Mouse (Mus musculus) lung, postnatal 4 days (tissue): ENCODE data around the gene Golph3l.
A peak's percentile ranks its signal among the peaks of the same experiment; 100 is the strongest.
"Not testable (repeated sequence)": the region's sequence is repeated elsewhere in the genome, so short reads cannot be mapped to it uniquely, and the experiment has no call there.

Source experiments
- DNase-seq, 2 experiments: peaks; one replicate each; pipeline ENCODE4 v3.0.0; 2021

Gene Golph3l

DNA sequence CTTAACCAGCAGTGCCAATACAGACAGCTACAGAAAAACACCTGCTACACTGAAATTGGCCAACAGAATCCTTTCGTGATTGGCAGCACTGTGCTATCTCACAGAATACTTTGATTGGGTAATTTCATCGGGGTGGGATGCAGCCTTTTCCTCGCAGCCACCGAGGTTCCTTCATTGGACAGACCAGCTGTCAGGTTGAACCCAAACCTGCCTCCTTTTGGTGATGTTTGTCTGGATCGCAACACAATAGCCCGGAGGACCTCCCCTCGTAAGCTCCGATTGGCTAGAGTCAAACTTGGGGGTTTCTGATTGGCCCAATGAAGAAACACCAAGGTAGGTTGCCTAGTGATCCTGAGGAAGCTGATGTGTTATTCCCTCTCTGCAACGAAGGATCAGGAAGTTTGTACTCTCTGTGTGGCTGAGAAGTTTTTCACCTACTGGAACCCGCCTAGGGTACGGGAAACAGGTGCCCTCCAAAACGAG lies at the start of gene Golph3l:
TSS of gene Golph3l (plus strand) at position 331 of the 483 bp plus-strand sequence.
- DNase-seq, result peak; percentile 95 to 96

DNA sequence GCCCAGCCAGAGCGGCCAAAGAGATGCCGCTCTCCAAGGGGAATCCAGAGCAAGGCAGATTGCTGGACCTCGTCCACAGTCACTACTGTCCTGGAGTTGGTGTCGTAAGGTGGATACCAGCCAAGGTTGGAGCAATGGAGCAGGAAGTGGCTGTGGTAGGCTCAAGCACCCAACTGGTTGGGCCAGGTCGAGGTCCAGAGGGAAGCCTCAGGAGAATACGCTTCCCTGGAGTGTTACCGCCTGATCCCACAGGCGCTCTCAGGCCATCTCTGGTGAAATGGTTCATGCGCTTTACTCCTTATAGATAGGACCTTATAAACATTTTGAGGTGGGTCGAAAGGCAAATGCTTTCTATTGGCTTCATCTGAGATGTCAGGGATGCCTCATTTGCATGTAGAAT lies 49.8 kb upstream of the Golph3l start:
- DNase-seq, result no peak

DNA sequence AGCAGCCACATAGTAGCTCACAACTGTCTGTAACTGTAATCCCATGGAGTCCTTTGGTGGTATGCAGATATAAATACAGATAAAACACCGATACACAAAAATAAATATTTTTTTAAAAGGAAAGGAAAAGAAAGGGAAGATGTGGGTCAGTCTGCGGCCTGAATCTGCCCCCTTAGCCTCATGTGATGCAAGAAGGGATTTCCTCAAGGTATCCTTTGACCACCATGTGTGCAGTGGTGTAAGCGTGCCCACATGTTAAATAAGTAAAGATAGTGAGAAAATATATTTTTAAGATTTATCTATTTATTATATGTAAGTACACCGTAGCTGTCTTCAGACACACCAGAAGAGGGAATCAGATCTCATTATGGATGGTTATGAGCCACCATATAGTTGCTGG lies 48.9 kb upstream of the Golph3l start:
- DNase-seq, result no peak

DNA sequence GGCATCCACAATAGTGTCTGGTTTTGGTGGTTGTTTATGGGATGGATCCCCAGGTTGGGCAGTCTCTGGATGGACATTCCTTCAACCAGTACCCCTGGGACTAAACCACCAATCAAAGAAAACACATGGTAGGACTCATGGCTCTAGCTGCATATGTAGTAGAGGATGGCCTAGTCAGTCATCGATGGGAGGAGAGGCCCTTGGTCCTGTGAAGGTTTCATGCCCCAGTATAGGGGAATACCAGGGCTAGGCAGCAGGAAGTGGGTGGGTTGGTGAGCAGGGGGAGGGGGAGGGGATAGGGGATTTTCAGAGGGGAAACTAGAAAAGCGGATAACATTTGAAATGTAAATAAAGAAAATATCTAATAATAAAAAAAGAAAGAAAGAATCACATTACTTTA lies 47.5 kb upstream of the Golph3l start:
- DNase-seq, result not testable (repeated sequence)

DNA sequence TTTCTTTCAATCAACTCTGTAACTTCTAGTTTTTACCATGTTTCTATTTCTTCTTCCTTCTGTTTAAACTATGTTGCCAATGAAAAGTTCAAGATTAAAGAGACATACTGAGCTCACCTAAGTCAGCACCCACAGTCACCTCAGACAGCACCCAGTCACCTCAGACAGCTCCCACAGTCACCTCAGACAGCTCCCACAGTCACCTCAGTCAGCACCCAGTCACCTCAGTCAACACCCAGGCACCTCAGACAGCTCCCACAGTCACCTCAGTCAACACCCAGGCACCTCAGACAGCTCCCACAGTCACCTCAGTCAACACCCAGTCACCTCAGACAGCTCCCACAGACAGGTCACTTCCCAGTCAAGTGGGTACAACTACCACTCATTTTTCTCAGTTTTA lies 46.6 kb upstream of the Golph3l start:
- DNase-seq, result no peak

DNA sequence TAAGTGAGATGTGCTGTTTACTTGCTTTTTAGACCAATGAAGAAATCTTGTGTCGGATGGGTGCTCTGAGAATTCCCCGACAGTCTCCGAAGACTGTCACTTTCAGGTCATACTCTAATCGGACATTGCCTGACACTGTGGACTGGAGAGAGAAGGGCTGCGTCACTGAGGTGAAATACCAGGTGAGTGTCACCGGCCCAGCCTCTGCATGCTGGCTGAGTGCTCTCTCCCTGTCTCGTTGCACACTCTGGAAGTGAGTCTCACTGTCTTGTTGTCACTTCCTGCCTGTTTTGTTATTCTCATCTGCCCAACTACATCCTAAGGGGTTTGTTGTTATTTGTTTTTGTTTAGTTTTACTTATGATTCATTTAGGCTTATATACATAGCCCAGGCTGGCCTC lies 45.8 kb upstream of the Golph3l start:
- no peak for DNase-seq

DNA sequence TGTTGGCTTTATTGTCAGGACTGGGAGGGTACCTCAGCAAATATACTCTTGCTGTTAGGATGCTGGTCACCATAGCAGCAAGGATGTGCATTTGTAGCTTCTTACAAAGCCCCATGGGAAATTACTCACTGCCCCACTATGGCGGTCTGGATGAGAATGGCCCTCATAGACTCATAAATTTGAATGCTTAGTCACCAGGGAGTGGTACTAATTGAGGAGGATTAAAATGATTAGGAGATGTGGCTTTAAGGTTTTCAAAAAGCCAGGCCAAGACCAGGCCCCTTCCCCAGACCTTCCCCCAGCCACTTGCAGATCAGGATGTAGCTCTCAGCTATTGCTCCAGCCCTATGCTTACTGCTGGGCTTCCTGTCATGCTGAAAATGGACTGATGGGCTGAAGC lies 38.6 kb upstream of the Golph3l start:
- DNase-seq, result no peak

DNA sequence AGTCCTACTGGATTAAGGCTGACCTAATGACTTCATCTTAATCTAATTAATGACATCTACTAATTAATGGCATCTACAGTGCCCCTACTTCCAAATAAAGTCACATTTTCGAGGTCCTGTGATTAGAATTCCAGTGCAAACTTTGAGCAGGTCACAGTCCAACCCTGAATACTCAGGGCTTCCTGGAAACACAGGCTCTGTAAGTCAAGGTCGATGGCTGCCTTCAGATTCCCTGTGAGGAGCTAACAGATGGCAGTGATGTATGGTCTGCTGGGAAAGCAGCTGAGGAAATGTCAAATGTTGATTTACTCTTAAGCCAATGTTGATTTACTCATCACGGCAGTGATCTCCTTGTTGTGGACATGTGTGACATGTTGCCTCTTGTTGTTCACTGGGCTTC lies 34.7 kb upstream of the Golph3l start:
- no peak for DNase-seq

DNA sequence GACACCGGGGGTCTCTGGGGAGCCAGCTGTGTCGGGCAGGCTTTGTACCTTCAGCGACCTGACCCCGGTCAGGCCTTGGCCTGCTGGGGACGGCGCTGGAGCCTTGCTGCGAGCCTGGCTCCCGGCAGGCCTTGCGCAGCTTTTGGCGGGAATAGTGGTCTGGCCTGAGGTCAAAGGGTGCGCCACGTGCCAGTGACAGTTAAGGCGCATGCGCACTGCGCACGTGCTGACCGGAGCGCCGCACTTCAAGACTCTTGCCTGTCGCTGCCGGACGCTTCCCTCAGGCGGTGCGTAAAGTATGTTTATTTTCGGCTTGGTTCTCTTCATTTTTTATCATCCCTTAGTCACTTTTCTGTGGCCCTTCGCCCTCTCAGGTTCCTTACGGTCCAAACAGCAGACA lies 29.3 kb upstream of the Golph3l start, which contains the start of gene Hormad1:
TSS of gene Hormad1 (plus strand) at position 241 of the 400 bp plus-strand sequence.
- DNase-seq, result no peak

DNA sequence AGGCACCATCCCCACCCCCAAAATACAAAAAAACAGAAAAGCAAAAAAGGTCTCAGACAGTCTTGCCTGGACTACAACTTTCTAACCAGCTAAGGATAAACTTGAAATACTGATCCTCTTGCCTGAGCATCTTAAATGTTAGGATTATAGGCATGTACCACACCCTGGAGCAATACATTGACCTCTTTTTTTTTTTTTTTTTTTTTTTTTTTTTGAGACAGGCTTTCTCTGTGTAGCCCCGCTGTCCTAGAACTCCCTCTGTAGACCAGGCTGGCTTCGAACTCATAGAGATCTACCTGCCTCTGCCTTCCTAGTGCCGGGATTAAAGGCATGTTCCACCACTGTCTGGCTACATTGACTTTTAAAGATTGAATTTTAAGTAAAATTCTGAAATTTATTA lies 28.0 kb upstream of the Golph3l start:
- DNase-seq, result no peak

DNA sequence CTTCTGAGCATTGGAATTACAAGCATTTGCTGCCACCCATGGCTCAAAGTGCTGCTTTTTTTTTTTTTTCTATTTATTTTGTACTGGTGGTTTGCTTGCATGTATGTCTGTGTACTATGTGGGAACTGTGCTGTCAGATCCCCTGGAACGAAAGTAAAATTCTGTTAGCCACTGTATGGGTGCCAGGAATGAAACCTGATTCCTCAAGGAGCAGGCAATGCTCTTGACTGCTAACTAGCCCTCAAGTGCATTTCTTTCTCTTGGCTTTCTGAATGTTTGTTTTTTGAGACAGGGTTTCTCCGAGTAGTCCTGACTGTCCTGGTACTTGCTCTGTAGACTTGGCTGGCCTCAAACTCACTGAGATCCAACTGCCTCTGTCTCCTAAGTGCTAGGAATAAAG lies 26.9 kb upstream of the Golph3l start:
- no peak for DNase-seq

DNA sequence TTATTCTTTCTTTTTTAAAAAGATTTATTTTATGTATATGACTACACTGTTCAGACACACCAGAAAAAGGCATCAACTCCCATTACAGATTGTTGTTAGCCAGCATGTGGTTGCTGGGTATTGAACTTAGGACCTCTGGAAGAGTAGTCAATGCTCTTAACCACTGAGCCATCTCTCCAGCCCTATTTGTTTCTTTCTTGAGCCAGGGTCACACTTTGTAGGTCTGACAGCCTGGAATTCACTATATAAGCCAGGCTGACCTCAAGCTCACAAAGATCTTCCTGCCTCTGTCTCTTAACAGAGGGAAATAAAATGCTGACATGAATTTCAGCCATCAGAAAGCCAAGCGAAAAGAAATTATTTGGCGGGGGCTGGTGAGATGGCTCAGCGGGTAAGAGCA lies 19.1 kb upstream of the Golph3l start:
- DNase-seq, result no peak

DNA sequence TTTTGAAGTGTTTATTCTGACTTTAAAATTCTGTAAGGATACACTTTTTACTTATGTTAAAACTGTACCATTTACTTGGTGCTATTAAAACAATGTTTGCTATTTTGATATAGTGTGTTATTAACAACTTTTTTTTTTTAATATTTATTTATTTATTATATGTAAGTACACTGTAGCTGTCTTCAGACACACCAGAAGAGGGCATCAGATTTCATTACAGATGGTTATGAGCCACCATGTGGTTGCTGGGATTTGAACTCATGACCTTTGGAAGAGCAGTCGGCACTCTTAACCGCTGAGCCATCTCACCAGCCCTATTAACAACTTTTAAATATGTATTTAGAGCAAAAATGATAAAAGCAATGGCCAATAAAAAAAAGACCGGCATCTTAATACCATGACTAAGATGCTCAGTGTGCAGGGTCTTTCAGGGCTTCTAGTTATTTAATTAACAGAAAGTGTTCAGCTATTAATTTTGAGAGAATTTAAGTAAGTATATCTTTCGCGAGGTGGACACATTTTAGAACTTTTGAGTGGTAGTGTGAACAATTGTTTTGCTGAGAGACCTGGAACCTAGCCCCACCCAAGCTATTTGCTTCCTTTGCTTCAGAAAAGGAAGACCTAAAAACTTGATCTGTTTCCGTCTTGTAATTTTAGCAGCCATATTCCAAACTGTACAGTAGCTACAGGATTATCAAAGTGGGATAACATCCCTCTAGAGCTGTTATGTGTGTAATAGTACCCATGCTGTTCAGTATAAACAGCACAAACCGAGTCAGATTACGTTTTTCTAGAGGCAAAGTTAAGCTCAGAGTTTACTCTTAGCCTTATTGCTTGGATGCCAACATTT lies 755 bp upstream of the Golph3l start:
- no peak for DNase-seq

DNA sequence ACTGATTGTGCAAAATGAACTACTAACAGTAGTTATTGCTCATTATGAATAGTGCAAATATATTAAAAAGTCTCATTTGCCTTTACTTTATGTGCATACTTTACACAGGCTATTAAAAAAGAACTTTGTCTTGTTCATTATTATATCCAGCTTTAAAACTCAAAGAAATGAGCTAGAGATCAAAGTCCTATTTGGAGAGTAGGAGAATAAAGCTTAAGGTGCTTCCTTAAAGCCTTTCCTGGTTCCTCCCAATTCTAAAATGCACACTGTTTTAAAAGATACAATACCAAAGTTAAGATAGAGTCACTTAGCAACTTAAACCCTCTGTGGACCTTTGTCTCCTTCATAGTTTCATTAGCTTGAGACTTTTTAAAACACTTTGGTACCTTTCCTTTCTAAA lies 10.0 kb downstream of the Golph3l start:
- DNase-seq, result no peak

DNA sequence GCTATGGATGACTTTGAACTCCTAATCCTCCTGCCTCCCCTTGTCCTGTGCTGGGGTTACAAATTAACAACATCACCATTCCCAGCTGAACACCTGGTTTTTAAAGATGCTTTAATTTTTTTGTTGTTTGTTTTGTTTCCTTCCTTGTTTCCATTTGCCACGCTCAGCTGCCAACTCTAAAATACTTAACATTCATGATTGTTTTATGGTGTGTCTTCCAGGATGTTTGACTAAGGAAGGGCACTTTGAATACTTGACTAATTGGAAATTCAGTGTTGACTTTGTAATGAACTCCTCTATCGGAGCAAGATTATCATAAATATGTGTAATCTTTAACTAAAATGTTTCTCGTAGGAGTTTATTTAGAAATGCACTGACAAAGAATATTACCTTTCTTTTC lies 12.6 kb downstream of the Golph3l start:
- no peak for DNase-seq

DNA sequence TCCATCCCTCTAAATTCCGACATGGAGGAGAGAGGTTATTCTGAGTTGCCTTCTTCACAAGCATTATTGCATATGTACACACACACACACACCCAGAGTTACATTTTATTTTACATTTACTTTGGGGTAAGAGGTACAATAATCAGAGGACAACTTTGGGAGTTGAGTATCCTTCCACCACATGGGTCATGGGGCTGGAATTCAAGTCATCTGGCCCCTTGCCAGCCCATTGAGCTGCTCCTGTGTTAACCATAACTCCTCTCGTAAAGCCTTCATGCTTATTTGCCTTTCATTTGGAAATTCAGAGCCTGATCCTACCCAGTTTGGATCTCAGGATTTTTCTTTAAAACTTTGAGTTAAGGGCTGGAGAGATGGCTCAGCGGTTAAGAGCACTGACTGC lies 17.4 kb downstream of the Golph3l start:
- DNase-seq, result peak; percentile 16 to 43

DNA sequence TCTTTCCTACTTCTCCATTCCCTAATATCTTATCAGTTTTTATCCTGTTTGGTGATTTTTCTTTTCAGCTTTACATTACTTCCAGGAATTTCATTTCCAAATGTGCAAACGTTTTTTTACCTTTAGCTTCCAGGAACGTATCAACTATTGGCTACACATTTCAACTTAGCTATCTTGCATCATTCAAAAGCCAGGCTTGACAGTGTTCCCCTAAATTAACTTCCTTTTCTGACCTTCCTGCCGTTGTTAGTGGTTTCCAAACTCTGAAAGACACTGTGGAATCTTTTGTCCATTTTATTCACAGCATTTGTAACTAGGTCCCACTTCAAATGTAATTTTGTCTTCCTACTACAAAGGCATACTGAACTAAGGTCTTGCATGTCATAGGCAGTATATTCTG lies 20.5 kb downstream of the Golph3l start:
- DNase-seq, result no peak

DNA sequence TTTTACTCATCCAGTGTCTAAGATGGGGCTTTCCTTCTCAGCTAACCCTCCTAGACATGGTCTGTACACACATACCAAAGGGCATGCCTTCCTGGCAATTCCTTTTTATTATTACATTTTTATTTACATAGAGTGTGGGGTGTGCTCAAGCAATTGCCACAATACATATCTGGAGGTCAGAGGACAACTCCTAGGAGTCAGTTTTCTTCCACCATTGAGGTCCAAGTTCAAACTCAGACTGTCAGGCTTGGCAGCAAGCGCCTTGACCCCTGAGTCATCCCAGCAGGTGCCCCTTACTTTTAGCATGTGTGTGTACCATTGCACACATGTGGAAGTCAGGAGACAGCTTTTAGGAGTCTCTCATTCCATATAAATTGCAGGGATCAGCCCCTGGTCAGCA lies 25.3 kb downstream of the Golph3l start:
- no peak for DNase-seq

DNA sequence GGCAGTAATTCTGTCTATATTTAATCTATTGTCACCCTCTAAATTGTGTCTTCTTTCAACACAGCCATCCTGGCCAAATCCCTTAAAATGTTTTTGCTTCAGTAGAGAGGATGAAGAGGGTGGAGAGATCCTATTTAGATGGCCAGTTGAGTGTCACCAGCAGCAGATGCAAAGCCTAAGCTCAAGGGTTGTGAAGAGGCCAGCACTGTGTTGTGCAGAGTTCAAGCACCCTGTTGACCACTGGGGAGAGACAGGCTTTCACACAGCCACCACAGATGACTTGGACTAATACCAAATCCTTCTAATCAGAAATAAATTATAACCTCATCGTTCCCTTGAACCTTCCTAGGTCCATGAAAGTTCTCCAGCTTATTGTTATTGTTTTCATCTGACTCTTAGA lies 29.8 kb downstream of the Golph3l start:
- no peak for DNase-seq

DNA sequence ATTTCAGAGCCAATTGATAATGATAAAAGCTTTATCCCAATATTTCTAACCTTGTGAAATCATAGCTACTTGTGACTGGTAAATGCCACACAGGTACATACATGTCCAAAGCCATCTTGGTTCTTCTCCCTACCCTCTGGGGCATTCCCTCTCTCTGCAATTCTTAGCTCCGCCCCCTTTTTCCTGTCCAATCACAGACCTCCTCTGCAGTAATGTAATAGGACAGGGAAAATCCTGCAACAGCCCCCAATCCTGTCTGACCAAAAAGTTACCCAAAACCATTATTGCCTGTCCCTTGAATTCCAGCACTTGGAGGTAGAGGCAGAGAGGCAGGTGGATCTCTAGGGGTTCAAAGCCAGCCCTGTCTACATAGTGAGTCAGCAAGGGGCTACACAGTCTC lies 32.5 kb downstream of the Golph3l start:
- DNase-seq, result no peak

DNA sequence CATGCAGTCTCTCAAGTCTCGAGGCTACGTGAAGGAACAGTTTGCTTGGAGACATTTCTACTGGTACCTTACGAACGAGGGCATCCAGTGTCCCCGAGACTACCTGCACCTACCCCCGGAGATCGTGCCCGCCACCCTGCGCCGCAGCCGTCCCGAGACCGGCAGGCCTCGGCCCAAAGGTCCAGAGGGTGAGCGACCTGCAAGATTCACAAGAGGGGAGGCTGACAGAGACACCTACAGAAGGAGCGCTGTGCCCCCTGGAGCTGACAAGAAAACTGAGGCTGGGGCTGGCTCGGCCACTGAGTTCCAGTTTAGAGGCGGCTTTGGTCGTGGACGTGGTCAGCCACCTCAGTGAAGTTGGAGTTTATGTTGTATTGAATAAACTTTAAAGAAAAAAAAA lies 33.7 kb downstream of the Golph3l start:
- DNase-seq, result not testable (repeated sequence)

DNA sequence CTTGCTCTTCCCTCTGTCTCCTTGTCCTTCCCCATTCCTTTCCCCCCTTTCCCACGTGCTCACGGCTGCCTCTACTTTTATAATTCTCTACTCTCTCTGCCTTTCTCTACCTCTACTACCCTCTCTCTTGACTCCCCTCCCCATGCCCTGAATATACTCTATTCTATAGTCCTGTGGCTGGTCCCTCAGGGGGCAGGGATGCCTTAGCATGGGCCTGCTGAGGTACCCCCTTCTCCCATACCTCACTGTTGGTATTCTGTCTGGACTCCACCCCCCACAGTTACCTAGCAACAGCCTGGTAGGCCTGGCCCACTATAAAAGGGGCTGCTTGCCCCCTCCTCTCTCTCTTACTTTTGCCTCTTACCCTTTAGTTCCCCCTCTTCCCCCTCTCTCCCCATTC lies 34.8 kb downstream of the Golph3l start:
- no peak for DNase-seq

DNA sequence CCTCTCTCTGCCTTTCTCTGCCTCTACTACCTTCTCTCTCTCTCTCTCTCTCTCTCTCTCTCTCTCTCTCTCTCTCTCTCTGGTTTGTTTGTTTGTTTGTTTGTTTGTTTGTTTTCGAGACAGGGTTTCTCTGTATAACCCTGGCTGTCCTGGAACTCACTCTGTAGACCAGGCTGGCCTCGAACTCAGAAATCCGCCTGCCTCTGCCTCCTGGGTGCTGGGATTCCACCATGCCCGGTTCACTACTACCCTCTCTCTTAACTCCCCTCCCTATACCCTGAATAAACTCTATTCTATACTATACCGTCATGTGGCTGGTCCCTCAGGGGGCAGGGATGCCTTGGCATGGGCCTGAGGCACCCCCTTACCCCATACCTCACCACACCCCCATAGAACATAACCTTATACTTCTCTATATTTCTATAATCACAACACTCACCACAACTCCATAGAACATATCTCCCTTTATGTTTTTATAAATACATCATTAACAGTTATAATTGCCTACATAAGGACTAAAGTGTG lies 35.3 kb downstream of the Golph3l start:
- not testable (repeated sequence) for DNase-seq

DNA sequence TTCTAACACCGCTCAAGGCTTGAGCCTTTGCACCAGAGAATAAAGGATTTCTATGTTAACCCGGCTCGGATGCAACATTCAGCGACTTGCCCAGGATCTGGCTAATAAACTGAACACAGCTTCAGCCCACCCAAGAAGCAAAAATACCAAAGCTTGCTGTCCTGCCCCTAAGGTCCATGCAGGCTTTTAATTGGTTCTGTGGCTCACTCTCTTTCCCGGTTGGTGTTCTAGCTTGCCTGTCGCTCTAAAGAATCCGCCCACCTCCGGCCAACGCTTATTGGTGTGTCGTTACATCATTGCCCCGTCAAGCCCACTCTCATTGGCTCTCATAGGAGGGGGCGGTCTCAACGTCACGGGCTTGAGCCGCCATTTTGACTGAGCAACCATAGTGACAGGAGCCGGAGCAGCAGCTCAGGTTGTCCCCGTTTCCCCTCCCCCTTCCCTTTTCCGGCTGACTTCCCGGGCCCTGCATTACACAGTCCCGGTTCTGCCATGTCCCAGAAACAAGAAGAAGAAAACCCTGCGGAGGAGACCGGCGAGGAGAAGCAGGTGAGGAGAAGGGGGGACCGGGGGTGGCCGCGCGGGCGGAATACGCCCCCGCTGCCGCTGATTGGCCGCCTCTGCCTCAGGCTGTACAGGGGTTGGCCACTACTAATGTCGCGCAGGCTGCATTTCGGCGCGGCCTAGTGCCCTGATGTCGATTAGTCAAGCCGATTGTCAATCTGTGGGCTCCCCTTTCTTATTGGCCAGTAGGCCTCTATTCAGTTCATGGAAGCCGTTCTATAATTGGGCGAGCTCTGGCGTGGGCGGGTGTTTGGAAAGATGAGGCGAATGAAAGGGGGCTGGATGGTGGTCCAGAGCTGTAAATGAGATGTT lies 36.1 kb downstream of the Golph3l start, which contains the start of gene Ensa:
TSS of gene Ensa (plus strand) at position 366 of the 876 bp plus-strand sequence.
- DNase-seq, result peak; percentile 98 to 99
